Mouse (Mus musculus) midbrain, embryonic 15.5 days (tissue): Measurements from ENCODE around the gene Tmsb4x. TPM values are rescaled to one million over a fixed set of nuclear protein-coding genes. Genes with fewer than 3 reads are reported as not detected.

Experiments
- ATAC-seq: fragments of 200-750 bp; cut with Nextera tagmentation; replicated peaks from 2 replicates; pipeline ENCODE4 v1.8.0; 2017; ENCODE audit warnings: moderate TSS enrichment
- H3K27ac ChIP-seq: fragments of 300-500 bp; sonication (generic); 2 replicates; pipeline ENCODE4 v1.5.1; 2015; ENCODE audit warnings: mild to moderate bottlenecking, inconsistent platforms
- H3K27me3 ChIP-seq: fragments of 300-500 bp; sonication (generic); replicated peaks from 2 replicates; pipeline ENCODE4 v1.6.1; 2015; ENCODE audit warnings: inconsistent platforms
- H3K36me3 ChIP-seq: fragments of 300-500 bp; sonication (generic); replicated peaks from 2 replicates; pipeline ENCODE4 v1.6.1; 2015; ENCODE audit warnings: inconsistent platforms
- H3K4me1 ChIP-seq: fragments of 300-500 bp; sonication (generic); 2 replicates; pipeline ENCODE4 v1.6.1; 2015; ENCODE audit warnings: inconsistent platforms
- H3K4me2 ChIP-seq: fragments of 300-500 bp; sonication (generic); 2 replicates; pipeline ENCODE4 v1.6.1; 2015; ENCODE audit warnings: inconsistent platforms, mild to moderate bottlenecking, moderate library complexity
- H3K4me3 ChIP-seq: fragments of 300-500 bp; sonication (generic); 2 replicates; pipeline ENCODE4 v1.5.1; 2015; ENCODE audit warnings: mild to moderate bottlenecking, inconsistent platforms
- H3K9ac ChIP-seq: fragments of 300-500 bp; sonication (generic); 2 replicates; pipeline ENCODE4 v1.6.1; 2015; ENCODE audit warnings: mild to moderate bottlenecking, inconsistent platforms
- H3K9me3 ChIP-seq: fragments of 300-500 bp; sonication (generic); 2 replicates; pipeline ENCODE4 v1.6.1; 2016; ENCODE audit warnings: inconsistent platforms
- WGBS: fragments of 180-500 bp; shearing (Covaris S2); methylation state at CpG from one replicate; pipeline ENCODE4 v1.1.7; 2015; ENCODE audit warnings: mixed read lengths; 5-methylcytosine and 5-hydroxymethylcytosine counted together
- polyA plus RNA-seq: library from polyadenylated mRNA; unstranded; fragments of >200 nt; fragmentation: Nextera tagmentation; extraction: Ambion mirVana; gene quantifications from 2 replicates; pipeline ENCODE4 v1.2.1, GENCODE M21; 2015

The Tmsb4x gene
- 4,195 and 4,308 TPM in 2 replicates for polyA plus RNA-seq

- Histone ChIP-seq H3K4me2 (peak within 1 kb of the TSS; percentile 56), H3K9ac (peak within 1 kb of the TSS; percentile 80)
These were observed at the start of gene Tmsb4x for GRCm38 (mm10) chrX:167208978-167209754. Gene Tmsb4x, minus strand, starts transcription at chrX:167209315.

GRCm38 (mm10) chrX:167241736-167242135 lies 32.6 kb upstream of the Tmsb4x start:
- Histone ChIP-seq H3K27me3 (peaks cover 5% of the 10 kb centered on the region; the same call in 1 of the 2 replicates), H3K4me2 (no peak overlapping the region), H3K9me3 (no peaks in the 10 kb centered on the region), H3K4me3 (no peak overlapping the region), H3K9ac (no peak overlapping the region), H3K36me3 (no peaks in the 10 kb centered on the region), H3K4me1 (no peaks in the 10 kb centered on the region), H3K27ac (no peak overlapping the region)
- WGBS, result 93% methylated on average over 3 of the region's 3 CpGs
- ATAC-seq, result no peak

More at GRCm38 (mm10) chrX:167208978-167209754, at the start of gene Tmsb4x:
- 16% methylated on average over 39 of the region's 39 CpGs for WGBS
- Histone ChIP-seq H3K27me3 (0 out of 2 replicates have a peak, but pooled peaks cover 6% of the 10 kb centered on the region), H3K36me3 (no peaks in the 10 kb centered on the region), H3K4me1 (peaks cover 12% of the 10 kb centered on the region), H3K4me3 (peak within 1 kb of the TSS; percentile 55), H3K27ac (peak within 1 kb of the TSS; percentile 93), H3K9me3 (no peaks in the 10 kb centered on the region)
- peak; percentile 93 for ATAC-seq

GRCm38 (mm10) chrX:167239293-167239921 lies 30.3 kb upstream of the Tmsb4x start:
- Histone ChIP-seq H3K27me3 (peaks cover 5% of the 10 kb centered on the region; the same call in 1 of the 2 replicates), H3K9me3 (no peaks in the 10 kb centered on the region), H3K4me2 (no peak overlapping the region), H3K9ac (no peak overlapping the region), H3K36me3 (no peaks in the 10 kb centered on the region), H3K4me3 (no peak overlapping the region), H3K4me1 (no peaks in the 10 kb centered on the region), H3K27ac (no peak overlapping the region)
- WGBS, result 62% methylated on average over 9 of the region's 9 CpGs
- no peak for ATAC-seq

GRCm38 (mm10) chrX:167233104-167233687 lies 24.1 kb upstream of the Tmsb4x start:
- H3K36me3 ChIP-seq, result no peaks in the 10 kb centered on the region
- WGBS, result 31% methylated on average over 9 of the region's 9 CpGs
- no peak overlapping the region for H3K4me3 ChIP-seq
- no peaks in the 10 kb centered on the region for H3K4me1 ChIP-seq
- no peak overlapping the region for H3K27ac ChIP-seq
- no peaks in the 10 kb centered on the region; the same call in 1 of the 2 replicates for H3K27me3 ChIP-seq
- H3K9me3 ChIP-seq, result no peaks in the 10 kb centered on the region
- H3K4me2 ChIP-seq, result 0 out of 2 replicates have a peak overlapping the region, but pooled peaks have one; percentile 11
- peak; percentile 86 for ATAC-seq
- H3K9ac ChIP-seq, result no peak overlapping the region

- 47% methylated on average over 8 of the region's 8 CpGs for WGBS
- no peak for ATAC-seq
- H3K36me3 ChIP-seq, result no peaks in the 10 kb centered on the region
These were observed 22.0 kb upstream of the Tmsb4x start for GRCm38 (mm10) chrX:167231150-167231549.

GRCm38 (mm10) chrX:167229819-167230218 lies 20.7 kb upstream of the Tmsb4x start:
- ATAC-seq, result no peak
- Histone ChIP-seq H3K27me3 (peaks cover 2% of the 10 kb centered on the region; the same call in 1 of the 2 replicates), H3K36me3 (no peaks in the 10 kb centered on the region), H3K9ac (no peak overlapping the region), H3K4me2 (no peak overlapping the region), H3K4me3 (no peak overlapping the region), H3K4me1 (no peaks in the 10 kb centered on the region), H3K9me3 (no peaks in the 10 kb centered on the region), H3K27ac (no peak overlapping the region)
- 75% methylated on average over 1 of the region's 1 CpGs for WGBS

More at GRCm38 (mm10) chrX:167231150-167231549, 22.0 kb upstream of the Tmsb4x start:
- Histone ChIP-seq H3K4me2 (no peak overlapping the region), H3K4me3 (no peak overlapping the region), H3K9ac (no peak overlapping the region), H3K4me1 (no peaks in the 10 kb centered on the region), H3K27ac (no peak overlapping the region), H3K9me3 (no peaks in the 10 kb centered on the region), H3K27me3 (no peaks in the 10 kb centered on the region; the same call in 1 of the 2 replicates)

- H3K27me3 ChIP-seq, result peaks cover 2% of the 10 kb centered on the region; the same call in 1 of the 2 replicates
- H3K27ac ChIP-seq, result no peak overlapping the region
- H3K9ac ChIP-seq, result no peak overlapping the region
- no peak overlapping the region for H3K4me2 ChIP-seq
- H3K36me3 ChIP-seq, result no peaks in the 10 kb centered on the region
- 45% methylated on average over 6 of the region's 6 CpGs for WGBS
- no peak for ATAC-seq
- no peaks in the 10 kb centered on the region for H3K4me1 ChIP-seq
- H3K4me3 ChIP-seq, result no peak overlapping the region
- no peaks in the 10 kb centered on the region for H3K9me3 ChIP-seq
These were observed 20.1 kb upstream of the Tmsb4x start for GRCm38 (mm10) chrX:167229206-167229605.

- Histone ChIP-seq H3K4me1 (no peaks in the 10 kb centered on the region), H3K27me3 (peaks cover 2% of the 10 kb centered on the region; the same call in 1 of the 2 replicates), H3K4me3 (no peak overlapping the region), H3K9me3 (no peaks in the 10 kb centered on the region), H3K27ac (no peak overlapping the region), H3K36me3 (no peaks in the 10 kb centered on the region), H3K9ac (no peak overlapping the region), H3K4me2 (no peak overlapping the region)
- WGBS, result 93% methylated on average over 6 of the region's 6 CpGs
- no peak for ATAC-seq
These were observed 18.6 kb upstream of the Tmsb4x start for GRCm38 (mm10) chrX:167227756-167228155.

- H3K4me1 ChIP-seq, result no peaks in the 10 kb centered on the region
- H3K27me3 ChIP-seq, result peaks cover 2% of the 10 kb centered on the region; the same call in 1 of the 2 replicates
- no peaks in the 10 kb centered on the region for H3K9me3 ChIP-seq
- no peak overlapping the region for H3K4me3 ChIP-seq
- no peak overlapping the region for H3K9ac ChIP-seq
- no peak overlapping the region for H3K27ac ChIP-seq
- no peaks in the 10 kb centered on the region for H3K36me3 ChIP-seq
- no peak for ATAC-seq
- 89% methylated on average over 7 of the region's 7 CpGs for WGBS
- H3K4me2 ChIP-seq, result no peak overlapping the region
These were observed 18.0 kb upstream of the Tmsb4x start for GRCm38 (mm10) chrX:167227138-167227537.

GRCm38 (mm10) chrX:167226570-167226969 lies 17.5 kb upstream of the Tmsb4x start:
- Histone ChIP-seq H3K27me3 (0 out of 2 replicates have a peak, but pooled peaks cover 2% of the 10 kb centered on the region), H3K9me3 (no peaks in the 10 kb centered on the region), H3K27ac (no peak overlapping the region), H3K4me1 (no peaks in the 10 kb centered on the region), H3K4me3 (no peak overlapping the region), H3K4me2 (no peak overlapping the region), H3K36me3 (no peaks in the 10 kb centered on the region), H3K9ac (no peak overlapping the region)
- ATAC-seq, result no peak
- 94% methylated on average over 5 of the region's 5 CpGs for WGBS

- 26% methylated on average over 8 of the region's 8 CpGs for WGBS
- peak; percentile 4; the same call in 1 of the 2 replicates for ATAC-seq
- no peak overlapping the region for H3K27ac ChIP-seq
- 0 out of 2 replicates have a peak, but pooled peaks cover 3% of the 10 kb centered on the region for H3K27me3 ChIP-seq
- peak overlapping the region; percentile 26 for H3K4me2 ChIP-seq
- no peak overlapping the region for H3K4me3 ChIP-seq
- H3K4me1 ChIP-seq, result peaks cover 7% of the 10 kb centered on the region
- no peaks in the 10 kb centered on the region for H3K9me3 ChIP-seq
- H3K36me3 ChIP-seq, result no peaks in the 10 kb centered on the region
- no peak overlapping the region for H3K9ac ChIP-seq
These were observed 3.6 kb upstream of the Tmsb4x start for GRCm38 (mm10) chrX:167212707-167213106.
